Mouse (Mus musculus) layer of hippocampus, postnatal 14 days (tissue): ENCODE measurements around the gene Tex101. TPM values are rescaled to one million over a fixed set of nuclear protein-coding genes. Genes with fewer than 3 reads are reported as not detected.
"Not testable (repeated sequence)": the region's sequence is repeated elsewhere in the genome, so short reads cannot be mapped to it uniquely, and the experiment has no call there.

Experiments
- DNase-seq, 2 experiments: peaks; one replicate each; pipeline ENCODE4 v3.0.0; 2021 to 2022; ENCODE audit warnings: low spot score in 2 of 2, mixed read lengths in 1 of 2
- long read RNA-seq, 2 experiments: library from polyadenylated mRNA; stranded (forward); transcript quantifications; one replicate each; pipeline ENCODE4 v2.0.0; 2021
- total RNA-seq, 2 experiments: library from RNA; stranded (reverse); gene quantifications; 2 replicates each; pipeline ENCODE4 v1.2.3; 2021

Tex101 gene
- total RNA-seq = not detected
- long read RNA-seq, experiment 1 = 0 reads
- long read RNA-seq, experiment 2, partial matches to known transcripts = 0 of 1 reads
- long read RNA-seq, experiment 2, other reads (novel, unspliced or antisense) = 1 of 1 reads

GRCm38 (mm10) chr7:24676575-24676974 is at the start of gene Tex101:
Tex101 (minus strand) TSS chr7:24676675.
- no peak for DNase-seq

- DNase-seq = no peak
Observed at GRCm38 (mm10) chr7:24715039-24715438, 38.6 kb upstream of the Tex101 start.

GRCm38 (mm10) chr7:24708832-24709292 is 32.4 kb upstream of the Tex101 start, which contains the start of gene BC049730:
BC049730 (plus strand) TSS chr7:24709242.
- no peak for DNase-seq

GRCm38 (mm10) chr7:24702841-24703240 is 26.4 kb upstream of the Tex101 start:
- DNase-seq = not testable (repeated sequence)

GRCm38 (mm10) chr7:24697891-24698290 is 21.4 kb upstream of the Tex101 start:
- DNase-seq = not testable (repeated sequence)

GRCm38 (mm10) chr7:24692693-24693092 is 16.2 kb upstream of the Tex101 start:
- DNase-seq = not testable (repeated sequence)

- DNase-seq = not testable (repeated sequence)
Observed at GRCm38 (mm10) chr7:24687519-24687918, 11.0 kb upstream of the Tex101 start.

GRCm38 (mm10) chr7:24684121-24684520 is 7.6 kb upstream of the Tex101 start:
- DNase-seq = not testable (repeated sequence)

- DNase-seq = no peak
Observed at GRCm38 (mm10) chr7:24671944-24672439, 4.5 kb downstream of the Tex101 start.

GRCm38 (mm10) chr7:24664959-24665358 is 11.5 kb downstream of the Tex101 start:
- no peak for DNase-seq

- DNase-seq = no peak
Observed at GRCm38 (mm10) chr7:24664301-24664700, 12.2 kb downstream of the Tex101 start.

- peak; percentile 50 to 60 for DNase-seq
Observed at GRCm38 (mm10) chr7:24662575-24662974, 13.9 kb downstream of the Tex101 start.

GRCm38 (mm10) chr7:24661118-24661904 is 15.2 kb downstream of the Tex101 start:
- no peak for DNase-seq

GRCm38 (mm10) chr7:24659737-24660357 is 16.6 kb downstream of the Tex101 start:
- DNase-seq = no peak

GRCm38 (mm10) chr7:24653681-24654080 is 22.8 kb downstream of the Tex101 start:
- DNase-seq = peak; percentile 31 to 42

- DNase-seq = no peak
Observed at GRCm38 (mm10) chr7:24646486-24646885, 30.0 kb downstream of the Tex101 start.

- DNase-seq = no peak
Observed at GRCm38 (mm10) chr7:24644996-24645395, 31.5 kb downstream of the Tex101 start.

GRCm38 (mm10) chr7:24644492-24644891 is 32.0 kb downstream of the Tex101 start:
- no peak for DNase-seq

GRCm38 (mm10) chr7:24642491-24642890 is 34.0 kb downstream of the Tex101 start:
- DNase-seq = peak; percentile 22 to 36

- DNase-seq = no peak
Observed at GRCm38 (mm10) chr7:24640450-24640849, 36.0 kb downstream of the Tex101 start.

GRCm38 (mm10) chr7:24638026-24638856 is 38.2 kb downstream of the Tex101 start:
- no peak for DNase-seq
